Mouse (Mus musculus): ENCODE data around the gene Ppm1l.

DNA sequence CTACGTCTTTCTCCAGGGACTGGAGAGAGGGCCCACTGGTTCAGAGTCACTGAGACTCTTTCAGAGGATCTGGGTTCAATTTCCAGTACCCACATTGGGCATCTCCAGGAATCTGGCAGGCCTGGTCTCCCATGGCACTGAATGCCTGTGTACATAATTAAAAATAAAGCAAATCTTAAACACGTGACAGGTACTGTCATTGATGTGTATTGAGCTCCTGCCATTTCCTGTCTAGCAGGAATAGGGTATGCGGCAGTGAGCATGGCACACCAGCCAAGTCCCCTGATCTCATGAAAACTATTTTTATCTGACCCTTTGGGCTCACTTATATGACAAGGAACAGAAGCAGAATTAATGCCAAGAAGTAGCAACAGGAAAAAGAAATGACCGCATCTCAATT lies 110.6 kb downstream of the Ppm1l start:
- TF ChIP-seq EP300 (optimal IDR thresholded peaks at IDR 0.05) (no peak), CTCF (IDR thresholded peaks at IDR 0.05; ENCODE audit: low read depth) (no peak)

All from stomach, postnatal 0 days (tissue).